Mouse (Mus musculus) liver, adult 2 months (tissue): ENCODE data around the gene Kcnd3. TPM values are rescaled to one million over a fixed set of nuclear protein-coding genes. Genes with fewer than 3 reads are reported as not detected.

ENCODE experiments used
- DNase-seq: peaks from one replicate; pipeline ENCODE4 v3.0.0-alpha.2; 2011; ENCODE audit warnings: low read depth, low spot score; ENCODE audit errors: extremely low read depth
- H3K27ac ChIP-seq: fragments of 200-500 bp; replicated peaks from 2 replicates; pipeline ENCODE4 v1.5.1; 2012; ENCODE audit warnings: low read depth, mild to moderate bottlenecking, control low read depth, inconsistent platforms, low read length; ENCODE audit not compliant: insufficient read depth
- H3K27me3 ChIP-seq: fragments of 200-500 bp; 2 replicates; pipeline ENCODE4 v1.6.1; 2012; ENCODE audit warnings: mild to moderate bottlenecking, moderate library complexity, low read length, inconsistent platforms; ENCODE audit not compliant: control insufficient read depth, insufficient read depth
- H3K36me3 ChIP-seq: fragments of 200-500 bp; 2 replicates; pipeline ENCODE4 v1.6.1; 2012; ENCODE audit warnings: low read length, inconsistent platforms; ENCODE audit not compliant: control insufficient read depth, insufficient read depth
- H3K4me1 ChIP-seq: fragments of 200-500 bp; 2 replicates; pipeline ENCODE4 v1.6.1; 2011; ENCODE audit warnings: low read length; ENCODE audit not compliant: control insufficient read depth, insufficient read depth
- H3K4me3 ChIP-seq: fragments of 200-500 bp; 2 replicates; pipeline ENCODE4 v1.5.1; 2011; ENCODE audit warnings: low read depth, mild to moderate bottlenecking, control low read depth, low read length, moderate library complexity; ENCODE audit not compliant: insufficient read depth
- H3K79me2 ChIP-seq: fragments of 200-500 bp; 2 replicates; pipeline ENCODE4 v1.6.1; 2012; ENCODE audit warnings: inconsistent platforms, mild to moderate bottlenecking, low read length, moderate library complexity; ENCODE audit not compliant: control insufficient read depth, insufficient read depth
- H3K9ac ChIP-seq: fragments of 200-500 bp; 2 replicates; pipeline ENCODE4 v1.6.1; 2012; ENCODE audit warnings: low read depth, mild to moderate bottlenecking, control low read depth, inconsistent platforms, low read length
- CTCF ChIP-seq: fragments of 200-500 bp; IDR thresholded peaks from 2 replicates; pipeline ENCODE4 v1.5.1; 2011; ENCODE audit warnings: low read depth, low read length, control low read depth
- POLR2A ChIP-seq: fragments of 200-500 bp; IDR thresholded peaks from 2 replicates; pipeline ENCODE4 v1.6.1; 2011; ENCODE audit warnings: low read length, control low read depth; ENCODE audit not compliant: insufficient read depth; ENCODE audit errors: extremely low read depth
- WGBS: fragments of 180-500 bp; shearing (Covaris S2); methylation state at CpG from one replicate; pipeline ENCODE4 v1.1.7; 2018; 5-methylcytosine and 5-hydroxymethylcytosine counted together
- polyA plus RNA-seq: library from polyadenylated mRNA; depleted of rRNA; stranded (reverse); fragments of >200 nt; gene quantifications from 2 replicates; pipeline ENCODE4 v1.2.3, GENCODE M21; 2012
- total RNA-seq: library from RNA; depleted of rRNA; stranded (reverse); fragments of >200 nt; gene quantifications from 2 replicates; pipeline ENCODE4 v1.2.3, GENCODE M21; 2014

The Kcnd3 gene
- total and polyA plus RNA-seq, 2 experiments: under 0.01 to 0.04 TPM

DNA sequence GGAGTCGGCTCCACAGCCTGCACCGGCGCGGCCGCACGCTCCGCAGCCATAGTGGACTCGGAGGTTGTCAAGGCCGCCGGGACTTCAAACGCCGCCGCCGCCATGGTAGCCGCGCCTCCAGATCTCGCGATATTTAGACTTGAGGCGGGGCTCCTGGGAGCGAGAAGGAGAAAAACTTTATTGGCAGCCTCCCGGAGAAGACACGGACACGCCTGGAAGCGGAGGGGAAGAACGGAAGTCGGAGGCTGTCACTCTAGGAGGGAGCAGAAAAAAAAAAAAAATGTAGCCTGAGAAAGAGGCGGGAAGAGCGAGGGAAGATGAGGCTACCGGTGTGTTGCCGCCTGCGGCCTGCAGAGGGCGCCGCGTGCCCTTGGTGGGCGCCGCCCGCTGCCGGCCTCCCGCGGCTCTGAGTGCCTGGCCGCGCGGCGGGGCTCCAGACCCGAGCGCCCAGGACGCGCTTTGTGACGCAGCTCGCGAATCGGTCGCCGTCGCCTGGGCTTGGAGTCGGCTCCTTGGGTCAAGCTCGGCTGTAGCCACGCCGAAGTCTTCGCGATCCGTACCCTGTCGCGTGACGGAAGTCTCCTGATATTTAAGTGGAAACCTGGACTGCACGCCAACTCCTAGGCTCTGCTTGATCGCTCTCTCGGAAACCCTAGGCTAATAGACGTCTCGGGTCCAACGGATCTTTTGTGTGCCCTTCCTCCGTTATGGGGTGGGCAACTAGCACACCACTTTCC is 235.4 kb downstream of the Kcnd3 start, which contains the start of gene Ddx20:
Gene Ddx20 (minus strand): TSS at position 251 of the 737 bp plus-strand sequence.
- H3K27me3 ChIP-seq: no peaks in the 10 kb centered on the region
- TF ChIP-seq POLR2A (0 out of 2 replicates have a peak, but pooled peaks have one; percentile 32), CTCF (peak; percentile 85)
- under 1% methylated on average over 72 of the region's 72 CpGs for WGBS
- 0 out of 2 replicates have a peak, but pooled peaks cover 5% of the 10 kb centered on the region for H3K79me2 ChIP-seq
- H3K4me3 ChIP-seq: peak within 1 kb of the TSS; percentile 87
- H3K27ac ChIP-seq: peak within 1 kb of the TSS; percentile 89
- H3K4me1 ChIP-seq: 0 out of 2 replicates have a peak, but pooled peaks cover 4% of the 10 kb centered on the region
- peaks cover 7% of the 10 kb centered on the region; the same call in 1 of the 2 replicates for H3K36me3 ChIP-seq
- H3K9ac ChIP-seq: peak within 1 kb of the TSS; percentile 92
- peak; percentile 96 for DNase-seq

DNA sequence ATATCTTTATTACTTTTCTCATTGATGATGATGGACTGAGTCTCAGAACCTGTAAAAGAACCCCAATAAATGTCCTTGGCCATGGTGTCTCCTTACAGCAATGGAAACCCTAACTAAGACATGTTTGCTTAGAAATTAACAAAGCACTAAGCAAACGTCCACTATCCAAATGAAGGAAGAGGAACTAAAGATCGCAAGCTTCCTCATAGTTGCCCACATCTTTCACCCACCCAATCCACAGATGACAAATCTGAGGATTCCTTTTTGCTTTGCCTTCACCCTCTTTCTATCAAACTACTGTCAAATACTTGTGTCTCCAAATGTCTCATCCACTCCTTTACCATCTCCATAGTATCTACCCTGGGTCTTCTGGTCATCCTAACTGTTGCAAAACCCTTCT is 236.4 kb downstream of the Kcnd3 start:
- H3K4me1 ChIP-seq: 0 out of 2 replicates have a peak, but pooled peaks cover 4% of the 10 kb centered on the region
- DNase-seq: peak; percentile 5
- 0 out of 2 replicates have a peak, but pooled peaks cover 5% of the 10 kb centered on the region for H3K79me2 ChIP-seq
- 84% methylated on average over 2 of the region's 2 CpGs for WGBS
- no peak overlapping the region for H3K9ac ChIP-seq
- H3K4me3 ChIP-seq: no peak overlapping the region
- H3K27ac ChIP-seq: no peak overlapping the region
- no peaks in the 10 kb centered on the region for H3K27me3 ChIP-seq
- peaks cover 2% of the 10 kb centered on the region; the same call in 1 of the 2 replicates for H3K36me3 ChIP-seq
- TF ChIP-seq POLR2A: no peak
- no peak for TF ChIP-seq CTCF

DNA sequence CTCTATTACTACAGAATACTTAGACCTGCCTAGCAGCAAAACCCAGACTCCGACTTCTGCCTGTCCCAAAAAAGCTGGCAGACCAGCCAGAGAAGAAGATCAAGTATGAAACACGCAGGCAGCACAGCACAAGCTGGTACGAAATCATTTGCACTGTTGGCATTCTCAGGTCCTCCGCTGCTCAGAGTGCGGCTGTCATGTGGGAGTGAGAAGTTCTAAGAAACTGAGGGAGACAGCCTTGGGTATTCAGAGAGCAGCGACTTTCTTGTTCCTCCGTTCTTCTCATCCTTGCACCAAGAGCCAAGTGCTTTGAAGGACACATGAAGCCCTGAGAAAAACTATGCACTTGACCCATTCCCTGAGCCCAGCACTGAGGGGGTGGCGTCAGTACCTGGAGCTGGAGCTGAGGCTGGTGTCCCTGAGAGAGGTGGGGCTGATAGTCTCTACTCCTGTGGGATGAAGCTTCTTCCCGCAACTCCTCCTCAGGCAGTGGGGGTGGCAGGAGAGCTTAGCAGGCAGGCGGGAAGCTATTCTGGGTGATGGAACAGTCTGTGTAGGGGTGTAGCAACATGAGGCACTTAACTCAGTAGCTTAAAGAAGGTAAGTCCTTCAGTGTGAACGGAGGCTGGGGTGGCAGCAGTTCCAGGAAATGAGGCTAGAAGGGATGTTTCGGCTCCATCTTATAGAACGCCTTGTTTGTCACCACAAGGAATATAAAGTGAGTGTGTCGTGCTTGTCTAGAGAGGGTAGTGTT is 241.4 kb downstream of the Kcnd3 start:
- 75% methylated on average over 14 of the region's 14 CpGs for WGBS
- TF ChIP-seq CTCF (no peak), POLR2A (no peak)
- no peaks in the 10 kb centered on the region for H3K79me2 ChIP-seq
- H3K9ac ChIP-seq: no peak overlapping the region
- H3K36me3 ChIP-seq: no peaks in the 10 kb centered on the region
- no peaks in the 10 kb centered on the region for H3K27me3 ChIP-seq
- no peak overlapping the region for H3K4me3 ChIP-seq
- no peak overlapping the region for H3K27ac ChIP-seq
- no peaks in the 10 kb centered on the region for H3K4me1 ChIP-seq
- no peak for DNase-seq

DNA sequence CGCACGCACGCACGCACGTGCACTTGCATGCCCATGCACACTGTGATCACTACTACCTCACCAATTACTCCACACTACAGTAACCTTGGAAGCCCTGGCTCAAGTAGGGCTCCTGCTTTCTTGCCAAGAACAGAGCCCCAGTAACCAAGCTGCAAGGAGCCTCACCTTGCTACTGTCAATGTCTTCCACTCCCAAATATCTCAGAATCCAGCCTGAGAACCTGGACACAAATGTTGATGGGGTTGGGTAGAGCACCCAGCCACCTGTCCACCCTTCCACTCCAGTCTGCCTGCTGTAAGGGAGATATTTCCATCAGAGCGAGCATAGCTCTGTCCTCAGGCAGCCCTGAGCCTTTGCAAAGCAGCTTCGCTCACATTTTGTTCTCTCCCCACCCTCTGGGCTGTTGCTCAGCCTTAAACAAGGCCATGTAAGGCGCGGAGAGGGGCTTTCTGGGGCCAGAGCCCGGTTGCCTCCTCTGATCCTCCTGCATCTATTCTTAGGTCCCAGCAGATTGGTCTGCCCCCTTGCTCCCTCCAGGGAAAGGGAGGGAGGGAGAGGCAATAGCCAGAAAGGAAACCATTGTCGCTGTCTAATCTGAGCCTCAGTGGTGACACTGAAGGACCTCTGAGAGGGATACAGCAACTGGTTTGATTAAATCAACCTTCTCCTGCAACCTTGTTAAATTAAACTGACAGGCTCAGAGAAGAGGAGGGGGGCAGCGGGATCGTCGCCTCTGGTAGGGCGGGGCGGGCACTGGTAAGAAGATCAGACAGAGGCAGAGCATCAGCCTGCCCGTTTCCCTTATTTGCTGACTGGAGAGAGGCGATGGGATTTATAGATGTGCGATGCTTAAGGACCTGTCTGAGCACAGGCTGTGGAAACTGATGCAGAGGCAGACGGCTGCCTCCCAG is 243.6 kb downstream of the Kcnd3 start:
- Histone ChIP-seq H3K36me3 (no peaks in the 10 kb centered on the region), H3K9ac (no peak overlapping the region), H3K27me3 (no peaks in the 10 kb centered on the region), H3K27ac (no peak overlapping the region), H3K4me1 (no peaks in the 10 kb centered on the region), H3K79me2 (no peaks in the 10 kb centered on the region), H3K4me3 (no peak overlapping the region)
- no peak for DNase-seq
- 51% methylated on average over 20 of the region's 20 CpGs for WGBS
- no peak for TF ChIP-seq POLR2A
- no peak for TF ChIP-seq CTCF

DNA sequence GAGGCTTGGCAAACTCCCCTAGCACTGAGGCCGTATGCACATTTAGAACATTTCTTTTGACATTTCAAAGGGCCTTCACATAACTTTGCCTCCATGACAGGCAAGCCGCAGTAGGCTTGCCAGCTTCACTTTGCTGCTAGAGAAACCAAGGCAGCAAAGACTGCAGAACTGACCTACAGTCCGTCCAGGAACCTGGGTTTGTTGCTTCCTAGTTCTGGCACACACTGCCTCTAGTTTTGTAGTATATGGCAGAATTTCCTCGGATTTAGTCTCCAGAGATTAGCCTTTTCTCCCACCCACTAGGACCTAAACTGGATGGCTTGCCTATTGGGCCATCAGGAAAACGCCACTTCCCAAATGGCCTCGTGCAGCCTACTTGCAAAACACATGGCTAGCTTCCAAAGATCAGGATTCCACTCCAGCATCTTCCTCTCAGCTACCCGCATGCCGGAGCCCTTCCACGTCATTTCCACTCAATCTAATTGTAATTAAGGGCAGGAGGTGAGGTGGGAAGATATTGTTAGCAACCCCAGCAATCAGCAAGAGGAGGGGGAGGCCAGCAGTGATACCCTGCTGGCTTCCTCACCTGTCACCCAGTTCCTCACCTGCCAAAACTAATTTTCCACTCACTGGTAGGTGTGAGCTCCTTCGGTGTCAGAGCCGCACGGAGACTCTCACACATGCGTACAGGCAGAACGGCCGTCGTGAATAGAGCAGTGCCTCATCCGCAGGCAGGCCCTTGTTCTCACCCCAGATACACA is 244.4 kb downstream of the Kcnd3 start:
- H3K9ac ChIP-seq: no peak overlapping the region
- WGBS: 49% methylated on average over 17 of the region's 17 CpGs
- TF ChIP-seq CTCF (no peak), POLR2A (no peak)
- no peaks in the 10 kb centered on the region for H3K79me2 ChIP-seq
- peak; percentile 54 for DNase-seq
- no peaks in the 10 kb centered on the region for H3K36me3 ChIP-seq
- no peak overlapping the region for H3K27ac ChIP-seq
- H3K4me1 ChIP-seq: no peaks in the 10 kb centered on the region
- H3K4me3 ChIP-seq: no peak overlapping the region
- no peaks in the 10 kb centered on the region for H3K27me3 ChIP-seq
